Mouse (Mus musculus): ENCODE results near the gene Ctnna2. TPM values are rescaled to one million over a fixed set of nuclear protein-coding genes. Genes with fewer than 3 reads are reported as not detected.

The Ctnna2 gene
- polyA plus RNA-seq, 1 experiment = 86.0 TPM

- TF ChIP-seq POLR2A (IDR thresholded peaks at IDR 0.05; ENCODE audit: extremely low read depth, insufficient read depth, low read length) (no peak), CTCF (IDR thresholded peaks at IDR 0.05; ENCODE audit: extremely low read depth, insufficient read depth, low read length) (no peak)
- no peak overlapping the region for H3K27ac ChIP-seq (ENCODE audit: insufficient read depth, low read length)
- H3K4me1 ChIP-seq (ENCODE audit: control insufficient read depth, insufficient read depth, low read length) = no peaks in the 10 kb centered on the region
- H3K4me3 ChIP-seq (ENCODE audit: insufficient read depth, low read length) = no peak overlapping the region
Observed at GRCm38 (mm10) chr6:77025066-77025465, 954.4 kb downstream of the Ctnna2 start.

GRCm38 (mm10) chr6:77013194-77013593 is 966.3 kb downstream of the Ctnna2 start:
- H3K4me1 ChIP-seq (ENCODE audit: control insufficient read depth, insufficient read depth, low read length) = no peaks in the 10 kb centered on the region
- H3K4me3 ChIP-seq (ENCODE audit: insufficient read depth, low read length) = no peak overlapping the region
- TF ChIP-seq POLR2A (IDR thresholded peaks at IDR 0.05; ENCODE audit: extremely low read depth, insufficient read depth, low read length) (no peak), CTCF (IDR thresholded peaks at IDR 0.05; ENCODE audit: extremely low read depth, insufficient read depth, low read length) (no peak)
- H3K27ac ChIP-seq (ENCODE audit: insufficient read depth, low read length) = no peak overlapping the region

GRCm38 (mm10) chr6:77011001-77011400 is 968.5 kb downstream of the Ctnna2 start:
- Histone ChIP-seq H3K27ac (ENCODE audit: insufficient read depth, low read length) (no peak overlapping the region), H3K4me3 (ENCODE audit: insufficient read depth, low read length) (no peak overlapping the region)
- TF ChIP-seq POLR2A (IDR thresholded peaks at IDR 0.05; ENCODE audit: extremely low read depth, insufficient read depth, low read length) = no peak
- TF ChIP-seq CTCF (IDR thresholded peaks at IDR 0.05; ENCODE audit: extremely low read depth, insufficient read depth, low read length) = no peak

GRCm38 (mm10) chr6:76992128-76992527 is 987.4 kb downstream of the Ctnna2 start:
- no peak for TF ChIP-seq POLR2A (IDR thresholded peaks at IDR 0.05; ENCODE audit: extremely low read depth, insufficient read depth, low read length)
- no peak for TF ChIP-seq CTCF (IDR thresholded peaks at IDR 0.05; ENCODE audit: extremely low read depth, insufficient read depth, low read length)
- Histone ChIP-seq H3K4me3 (ENCODE audit: insufficient read depth, low read length) (no peak overlapping the region), H3K27ac (ENCODE audit: insufficient read depth, low read length) (no peak overlapping the region), H3K4me1 (ENCODE audit: control insufficient read depth, insufficient read depth, low read length) (no peaks in the 10 kb centered on the region)

More at GRCm38 (mm10) chr6:77011001-77011400, 968.5 kb downstream of the Ctnna2 start:
- no peaks in the 10 kb centered on the region for H3K4me1 ChIP-seq (ENCODE audit: control insufficient read depth, insufficient read depth, low read length)

GRCm38 (mm10) chr6:76984773-76985172 is 994.7 kb downstream of the Ctnna2 start:
- TF ChIP-seq POLR2A (IDR thresholded peaks at IDR 0.05; ENCODE audit: extremely low read depth, insufficient read depth, low read length) (no peak), CTCF (IDR thresholded peaks at IDR 0.05; ENCODE audit: extremely low read depth, insufficient read depth, low read length) (no peak)
- Histone ChIP-seq H3K4me1 (ENCODE audit: control insufficient read depth, insufficient read depth, low read length) (no peaks in the 10 kb centered on the region), H3K4me3 (ENCODE audit: insufficient read depth, low read length) (no peak overlapping the region), H3K27ac (ENCODE audit: insufficient read depth, low read length) (no peak overlapping the region)

- no peaks in the 10 kb centered on the region for H3K4me1 ChIP-seq (ENCODE audit: control insufficient read depth, insufficient read depth, low read length)
- H3K27ac ChIP-seq (ENCODE audit: insufficient read depth, low read length) = no peak overlapping the region
- TF ChIP-seq CTCF (IDR thresholded peaks at IDR 0.05; ENCODE audit: extremely low read depth, insufficient read depth, low read length) = no peak
- no peak for TF ChIP-seq POLR2A (IDR thresholded peaks at IDR 0.05; ENCODE audit: extremely low read depth, insufficient read depth, low read length)
- H3K4me3 ChIP-seq (ENCODE audit: insufficient read depth, low read length) = no peak overlapping the region
Observed at GRCm38 (mm10) chr6:76981651-76982050, 997.8 kb downstream of the Ctnna2 start.

- Histone ChIP-seq H3K4me3 (ENCODE audit: insufficient read depth, low read length) (no peak overlapping the region), H3K27ac (ENCODE audit: insufficient read depth, low read length) (no peak overlapping the region), H3K4me1 (ENCODE audit: control insufficient read depth, insufficient read depth, low read length) (no peaks in the 10 kb centered on the region)
- TF ChIP-seq CTCF (IDR thresholded peaks at IDR 0.05; ENCODE audit: extremely low read depth, insufficient read depth, low read length) (no peak), POLR2A (IDR thresholded peaks at IDR 0.05; ENCODE audit: extremely low read depth, insufficient read depth, low read length) (no peak)
Observed at GRCm38 (mm10) chr6:76979247-76979850, 1000.1 kb downstream of the Ctnna2 start.

- Histone ChIP-seq H3K27ac (ENCODE audit: insufficient read depth, low read length) (no peak overlapping the region), H3K4me3 (ENCODE audit: insufficient read depth, low read length) (no peak overlapping the region), H3K4me1 (ENCODE audit: control insufficient read depth, insufficient read depth, low read length) (no peaks in the 10 kb centered on the region)
- TF ChIP-seq POLR2A (IDR thresholded peaks at IDR 0.05; ENCODE audit: extremely low read depth, insufficient read depth, low read length) (no peak), CTCF (IDR thresholded peaks at IDR 0.05; ENCODE audit: extremely low read depth, insufficient read depth, low read length) (no peak)
Observed at GRCm38 (mm10) chr6:76977817-76978216, 1001.7 kb downstream of the Ctnna2 start.

- TF ChIP-seq CTCF (IDR thresholded peaks at IDR 0.05; ENCODE audit: extremely low read depth, insufficient read depth, low read length) (no peak), POLR2A (IDR thresholded peaks at IDR 0.05; ENCODE audit: extremely low read depth, insufficient read depth, low read length) (no peak)
Observed at GRCm38 (mm10) chr6:76974297-76974696, 1005.2 kb downstream of the Ctnna2 start.

GRCm38 (mm10) chr6:76964998-76965432 is 1014.5 kb downstream of the Ctnna2 start:
- H3K4me1 ChIP-seq (ENCODE audit: control insufficient read depth, insufficient read depth, low read length) = no peaks in the 10 kb centered on the region; the same call in 1 of the 2 replicates
- no peak for TF ChIP-seq POLR2A (IDR thresholded peaks at IDR 0.05; ENCODE audit: extremely low read depth, insufficient read depth, low read length)
- TF ChIP-seq CTCF (IDR thresholded peaks at IDR 0.05; ENCODE audit: extremely low read depth, insufficient read depth, low read length) = no peak
- no peak overlapping the region for H3K27ac ChIP-seq (ENCODE audit: insufficient read depth, low read length)
- H3K4me3 ChIP-seq (ENCODE audit: insufficient read depth, low read length) = no peak overlapping the region

More at GRCm38 (mm10) chr6:76974297-76974696, 1005.2 kb downstream of the Ctnna2 start:
- Histone ChIP-seq H3K4me3 (ENCODE audit: insufficient read depth, low read length) (no peak overlapping the region), H3K27ac (ENCODE audit: insufficient read depth, low read length) (no peak overlapping the region), H3K4me1 (ENCODE audit: control insufficient read depth, insufficient read depth, low read length) (no peaks in the 10 kb centered on the region)
